Mouse (Mus musculus) megakaryocyte, embryonic 14.5 days (primary cell): ENCODE results near the gene Fzd5.

Experiments
- FLI1 ChIP-seq: IDR thresholded peaks from 2 replicates; pipeline ENCODE4 v1.6.1; 2012; ENCODE audit warnings: low read length, inconsistent platforms, mixed read lengths
- GATA1 ChIP-seq: IDR thresholded peaks from 3 replicates; pipeline ENCODE4 v1.6.1; 2012; ENCODE audit warnings: mixed read lengths, low read length, inconsistent platforms, borderline replicate concordance

GRCm38 (mm10) chr1:64683039-64683438 lies 54.5 kb downstream of the Fzd5 start:
- TF ChIP-seq GATA1 (no peak), FLI1 (no peak)
